Mouse (Mus musculus) layer of hippocampus, adult 8-10 months (tissue): ENCODE results near the gene Rnaset2b. TPM values are rescaled to one million over a fixed set of nuclear protein-coding genes. Genes with fewer than 3 reads are reported as not detected.

Source experiments
- total RNA-seq, 4 experiments: library from RNA; stranded (reverse); gene quantifications; 2 replicates each; pipeline ENCODE4 v1.2.4; 2022

The Rnaset2b gene
- total RNA-seq, 4 experiments from 2014 or later = 53.8 to 111 (median 72.2) TPM

Other genes starting within 250 kb of the Rnaset2b start
- gene Ezr, start 187.8 kb upstream of the Rnaset2b start, total RNA-seq = 10 to 100 TPM; 37.3 to 59.3 (median 44.4) TPM
- 10 to 100 TPM; 27.9 to 32.6 (median 28.8) TPM for gene Rsph3b, start 22.0 kb upstream of the Rnaset2b start, total RNA-seq
- gene Tagap1, start 9.5 kb upstream of the Rnaset2b start, total RNA-seq = 10 to 100 TPM; 27.8 to 31.7 (median 29.4) TPM
- 1 to 10 TPM in 1 of 4 experiments, under 1 TPM in 2, not detected in 1; 0.22 to 1.3 (median 0.49) TPM for gene Gm49721, start 8.3 kb downstream of the Rnaset2b start, total RNA-seq
- gene Gm1604a, start 54.9 kb downstream of the Rnaset2b start, total RNA-seq = 1 to 10 TPM in 3 of 4 experiments, under 1 TPM in 1; 0.66 to 2.3 (median 1.1) TPM
- gene Rps6ka2, start 199.5 kb downstream of the Rnaset2b start, total RNA-seq = 10 to 100 TPM; 32.1 to 43.0 (median 37.4) TPM